Mouse (Mus musculus): ENCODE measurements around the gene Ubtd2. TPM values are rescaled to one million over a fixed set of nuclear protein-coding genes. Genes with fewer than 3 reads are reported as not detected.
A peak's percentile ranks its signal among the peaks of the same experiment; 100 is the strongest.

Gene Ubtd2
- total RNA-seq, 2 experiments from 2014 or later, result 7.3 to 9.5 TPM

- peak; percentile 21 for ATAC-seq (replicated peaks; ENCODE audit: poor library complexity, severe bottlenecking)
These were observed 454 bp downstream of the Ubtd2 start for GRCm38 (mm10) chr11:32455507-32456141.

- no peak for ATAC-seq (replicated peaks; ENCODE audit: poor library complexity, severe bottlenecking)
These were observed 1.2 kb downstream of the Ubtd2 start for GRCm38 (mm10) chr11:32456356-32456755.

GRCm38 (mm10) chr11:32464282-32464681 is 9.1 kb downstream of the Ubtd2 start:
- ATAC-seq (replicated peaks; ENCODE audit: poor library complexity, severe bottlenecking), result no peak

- no peak for ATAC-seq (replicated peaks; ENCODE audit: poor library complexity, severe bottlenecking)
These were observed 16.8 kb downstream of the Ubtd2 start for GRCm38 (mm10) chr11:32471925-32472324.

GRCm38 (mm10) chr11:32474725-32475124 is 19.6 kb downstream of the Ubtd2 start:
- no peak for ATAC-seq (replicated peaks; ENCODE audit: poor library complexity, severe bottlenecking)

GRCm38 (mm10) chr11:32475487-32476236 is 20.5 kb downstream of the Ubtd2 start:
- ATAC-seq (replicated peaks; ENCODE audit: poor library complexity, severe bottlenecking), result no peak

- no peak for ATAC-seq (replicated peaks; ENCODE audit: poor library complexity, severe bottlenecking)
These were observed 26.4 kb downstream of the Ubtd2 start for GRCm38 (mm10) chr11:32481525-32481924.

- no peak for ATAC-seq (replicated peaks; ENCODE audit: poor library complexity, severe bottlenecking)
These were observed 30.1 kb downstream of the Ubtd2 start for GRCm38 (mm10) chr11:32485290-32485689.

- ATAC-seq (replicated peaks; ENCODE audit: poor library complexity, severe bottlenecking), result 0 out of 2 replicates have a peak, but pooled peaks have one; percentile 30
These were observed 31.5 kb downstream of the Ubtd2 start for GRCm38 (mm10) chr11:32486621-32487020.

- ATAC-seq (replicated peaks; ENCODE audit: poor library complexity, severe bottlenecking), result no peak
These were observed 32.3 kb downstream of the Ubtd2 start for GRCm38 (mm10) chr11:32487501-32487900.

GRCm38 (mm10) chr11:32488344-32488743 is 33.2 kb downstream of the Ubtd2 start:
- no peak for ATAC-seq (replicated peaks; ENCODE audit: poor library complexity, severe bottlenecking)

- ATAC-seq (replicated peaks; ENCODE audit: poor library complexity, severe bottlenecking), result peak; percentile 90
These were observed 33.9 kb downstream of the Ubtd2 start for GRCm38 (mm10) chr11:32488808-32489670.

- ATAC-seq (replicated peaks; ENCODE audit: poor library complexity, severe bottlenecking), result no peak
These were observed 35.9 kb downstream of the Ubtd2 start for GRCm38 (mm10) chr11:32491079-32491478.

- no peak for ATAC-seq (replicated peaks; ENCODE audit: poor library complexity, severe bottlenecking)
These were observed 38.1 kb downstream of the Ubtd2 start for GRCm38 (mm10) chr11:32493312-32493711.

GRCm38 (mm10) chr11:32495283-32495682 is 40.1 kb downstream of the Ubtd2 start:
- ATAC-seq (replicated peaks; ENCODE audit: poor library complexity, severe bottlenecking), result no peak

GRCm38 (mm10) chr11:32498757-32499535 is 43.8 kb downstream of the Ubtd2 start:
- ATAC-seq (replicated peaks; ENCODE audit: poor library complexity, severe bottlenecking), result no peak

GRCm38 (mm10) chr11:32499931-32500330 is 44.8 kb downstream of the Ubtd2 start:
- no peak for ATAC-seq (replicated peaks; ENCODE audit: poor library complexity, severe bottlenecking)

- ATAC-seq (replicated peaks; ENCODE audit: poor library complexity, severe bottlenecking), result no peak
These were observed 48.5 kb downstream of the Ubtd2 start for GRCm38 (mm10) chr11:32503711-32504110.

GRCm38 (mm10) chr11:32505091-32505739 is 50.0 kb downstream of the Ubtd2 start:
- ATAC-seq (replicated peaks; ENCODE audit: poor library complexity, severe bottlenecking), result no peak

GRCm38 (mm10) chr11:32510930-32511329 is 55.8 kb downstream of the Ubtd2 start:
- ATAC-seq (replicated peaks; ENCODE audit: poor library complexity, severe bottlenecking), result no peak

Data from granulocyte monocyte progenitor cell, adult 5-6 weeks (primary cell).